Mouse (Mus musculus) frontal cortex, postnatal 14 days (tissue): Measurements from ENCODE around the gene Etfb.

Experiments used
- DNase-seq, 2 experiments: peaks; one replicate each; pipeline ENCODE4 v3.0.0; 2022; ENCODE audit warnings: low spot score in 2 of 2

The Etfb gene

DNA sequence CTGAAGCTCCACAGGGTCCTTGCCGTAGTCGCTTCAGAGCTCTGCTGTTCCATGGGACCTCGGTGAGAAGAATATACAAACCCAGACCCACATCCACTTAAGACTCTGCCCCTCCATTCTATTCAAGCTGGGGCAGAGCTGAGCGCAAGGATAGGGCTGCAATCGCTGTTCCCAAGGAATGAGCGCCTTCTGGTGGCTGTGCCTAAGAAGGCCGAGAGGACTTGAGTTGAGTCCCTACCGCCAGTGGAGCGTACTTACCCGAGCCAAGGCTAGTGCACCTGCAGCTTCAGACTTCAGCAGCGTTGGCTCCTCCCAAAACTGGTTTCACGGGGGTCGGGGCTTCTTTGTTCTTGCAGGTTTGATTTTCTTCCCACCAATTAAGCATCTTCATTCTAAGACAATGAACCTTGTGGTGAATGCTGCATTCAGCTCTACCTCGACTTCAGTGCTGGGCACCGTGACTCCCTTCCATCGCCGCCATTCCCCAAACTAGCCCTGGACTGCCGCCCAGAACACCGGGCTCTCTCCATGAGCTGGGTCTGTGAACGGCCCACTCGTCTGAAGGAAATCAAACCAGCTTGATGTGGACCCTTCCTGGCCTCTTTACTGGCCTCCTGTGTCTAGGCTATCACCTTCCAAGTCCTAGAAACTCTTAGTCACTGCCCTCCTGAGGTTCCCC, 51.6 kb downstream of the Etfb start:
- DNase-seq, result peak in 1 of 2 experiments; percentile 60
